Mouse (Mus musculus) spleen, adult 2 months (tissue): Measurements from ENCODE around the gene Cntn3.

Source experiments
- CTCF ChIP-seq: fragments of 200-500 bp; IDR thresholded peaks from 2 replicates; pipeline ENCODE4 v1.5.1; 2011; ENCODE audit warnings: mild to moderate bottlenecking, inconsistent platforms; ENCODE audit not compliant: insufficient read depth, insufficient read length, insufficient replicate concordance; ENCODE audit errors: extremely low read depth
- POLR2A ChIP-seq: fragments of 200-500 bp; IDR thresholded peaks from 2 replicates; pipeline ENCODE4 v1.6.1; 2011; ENCODE audit warnings: low read depth, low read length, inconsistent platforms

- no peak for TF ChIP-seq POLR2A
- no peak for TF ChIP-seq CTCF
These were observed 151.1 kb downstream of the Cntn3 start for GRCm38 (mm10) chr6:102421781-102422180.
